Mouse (Mus musculus) megakaryocyte, embryonic 14.5 days (primary cell): ENCODE data around the gene Plod3.

Source experiments
- FLI1 ChIP-seq: IDR thresholded peaks from 2 replicates; pipeline ENCODE4 v1.6.1; 2012; ENCODE audit warnings: low read length, inconsistent platforms, mixed read lengths
- GATA1 ChIP-seq: IDR thresholded peaks from 3 replicates; pipeline ENCODE4 v1.6.1; 2012; ENCODE audit warnings: mixed read lengths, low read length, inconsistent platforms, borderline replicate concordance

DNA sequence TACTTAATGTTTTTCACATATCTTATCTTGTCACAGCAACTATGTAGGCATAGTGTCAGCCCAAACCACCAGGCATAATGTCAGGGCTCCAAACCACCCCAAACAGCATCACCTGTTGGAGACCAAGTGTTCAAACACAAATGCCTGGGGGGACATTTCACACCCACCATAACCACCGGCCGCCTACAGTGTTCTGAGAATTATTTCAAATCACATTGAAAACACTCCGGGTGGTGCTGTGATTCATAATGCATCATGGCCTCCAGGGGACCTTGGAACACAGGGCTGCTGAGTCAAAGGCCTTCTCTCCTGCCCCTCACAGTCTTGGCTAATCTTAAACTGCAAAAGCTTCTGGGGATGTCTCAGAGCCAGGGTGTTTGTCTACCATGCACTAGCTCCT, 29.1 kb downstream of the Plod3 start:
- TF ChIP-seq GATA1 (no peak), FLI1 (no peak)
